Mouse (Mus musculus) forebrain, embryonic 14.5 days (tissue): ENCODE measurements around the gene Eapp. TPM values are rescaled to one million over a fixed set of nuclear protein-coding genes. Genes with fewer than 3 reads are reported as not detected.
A peak's percentile ranks its signal among the peaks of the same experiment; 100 is the strongest.
"Not testable (repeated sequence)": the region's sequence is repeated elsewhere in the genome, so short reads cannot be mapped to it uniquely, and the experiment has no call there.

ENCODE experiments used
- ATAC-seq: fragments of 200-750 bp; cut with Nextera tagmentation; 2 replicates; pipeline ENCODE4 v1.8.0; 2017; ENCODE audit warnings: mild to moderate bottlenecking, moderate library complexity
- DNase-seq: peaks from one replicate; pipeline ENCODE4 v3.0.0-alpha.2; 2015; ENCODE audit warnings: low spot score
- H3K27ac ChIP-seq: fragments of 300-500 bp; sonication (generic); 2 replicates; pipeline ENCODE4 v1.5.1; 2014; ENCODE audit warnings: low read depth, mild to moderate bottlenecking, control low read depth, low read length, moderate library complexity
- H3K27me3 ChIP-seq: fragments of 300-500 bp; sonication (generic); replicated peaks from 2 replicates; pipeline ENCODE4 v1.6.1; 2014; ENCODE audit warnings: low read length, control low read depth, mixed read lengths; ENCODE audit not compliant: control insufficient read depth, insufficient read depth
- H3K36me3 ChIP-seq: fragments of 300-500 bp; sonication (generic); 2 replicates; pipeline ENCODE4 v1.6.1; 2014; ENCODE audit warnings: low read length, control low read depth; ENCODE audit not compliant: control insufficient read depth, insufficient read depth
- H3K4me1 ChIP-seq: fragments of 300-500 bp; sonication (generic); 2 replicates; pipeline ENCODE4 v1.6.1; 2014; ENCODE audit warnings: antibody characterized with exemption, low read length, control low read depth; ENCODE audit not compliant: control insufficient read depth, insufficient read depth
- H3K4me2 ChIP-seq: fragments of 300-500 bp; sonication (generic); 2 replicates; pipeline ENCODE4 v1.6.1; 2014; ENCODE audit warnings: mild to moderate bottlenecking, control low read depth, low read length
- H3K4me3 ChIP-seq: fragments of 300-500 bp; sonication (generic); 2 replicates; pipeline ENCODE4 v1.5.1; 2014; ENCODE audit warnings: low read depth, low read length, control low read depth
- H3K9ac ChIP-seq: fragments of 300-500 bp; sonication (generic); 2 replicates; pipeline ENCODE4 v1.6.1; 2014; ENCODE audit warnings: mild to moderate bottlenecking, low read length, control low read depth, moderate library complexity
- H3K9me3 ChIP-seq: fragments of 300-500 bp; sonication (generic); replicated peaks from 2 replicates; pipeline ENCODE4 v1.6.1; 2016; ENCODE audit warnings: low read length, control low read depth, mixed read lengths; ENCODE audit not compliant: control insufficient read depth
- WGBS: fragments of 180-500 bp; shearing (Covaris S2); extraction: QIAGEN DNeasy Blood & Tissue Kit; methylation state at CpG from one replicate; pipeline ENCODE4 v1.1.7; 2014; 5-methylcytosine and 5-hydroxymethylcytosine counted together
- polyA plus RNA-seq: library from polyadenylated mRNA; unstranded; fragments of >200 nt; fragmentation: Nextera tagmentation; extraction: Ambion mirVana; gene quantifications from 2 replicates; pipeline ENCODE4 v1.2.1, GENCODE M21; 2014

Gene Eapp
- polyA plus RNA-seq, 1 experiment from 2014 or later: 87.0 TPM

DNA sequence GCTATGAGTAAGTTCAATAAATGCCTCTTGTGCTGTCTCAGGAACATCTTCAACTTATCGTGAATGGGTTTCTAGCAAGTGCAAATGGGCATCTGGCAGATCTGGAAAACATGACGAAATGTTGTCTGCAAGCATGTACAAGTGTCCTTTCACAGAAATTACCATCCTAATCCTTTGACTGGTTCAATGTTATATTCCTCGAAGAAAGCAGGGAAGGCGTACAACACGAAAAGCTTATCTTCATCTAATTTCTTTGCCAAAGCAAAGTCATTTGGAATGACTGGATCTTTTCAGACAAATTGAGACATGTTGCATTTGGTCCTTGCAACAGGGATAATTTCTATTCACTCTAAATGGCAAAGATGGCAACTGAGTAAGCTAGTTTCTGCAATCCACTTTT lies 6.6 kb downstream of the Eapp start:
- Histone ChIP-seq H3K9ac (no peak overlapping the region), H3K9me3 (no peaks in the 10 kb centered on the region), H3K27me3 (no peaks in the 10 kb centered on the region), H3K27ac (no peak overlapping the region), H3K4me3 (no peak overlapping the region), H3K36me3 (peaks cover 69% of the 10 kb centered on the region), H3K4me1 (no peaks in the 10 kb centered on the region), H3K4me2 (no peak overlapping the region)
- WGBS: 95% methylated on average over 5 of the region's 5 CpGs
- ATAC-seq: no peak
- DNase-seq: no peak

DNA sequence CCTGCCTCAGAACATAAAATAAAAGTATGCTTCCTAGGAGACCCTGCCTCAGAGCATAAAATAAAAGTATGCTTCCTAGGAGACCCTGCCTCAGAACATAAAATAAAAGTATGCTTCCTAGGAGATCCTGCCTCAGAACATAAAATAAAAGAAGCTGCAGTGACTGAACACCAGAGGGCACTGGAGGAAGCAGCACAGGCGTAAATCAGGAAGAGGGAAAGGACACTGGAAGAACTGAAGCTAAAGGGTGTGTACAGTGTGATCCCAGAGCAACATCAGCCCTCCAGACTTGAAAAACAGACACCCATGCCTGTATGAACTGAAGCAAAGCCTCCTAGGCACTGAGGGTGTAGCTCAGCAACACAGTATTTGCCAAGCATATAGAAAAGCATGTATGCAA lies 12.5 kb downstream of the Eapp start:
- no peaks in the 10 kb centered on the region for H3K4me1 ChIP-seq
- no peak for ATAC-seq
- H3K27me3 ChIP-seq: no peaks in the 10 kb centered on the region
- no peak overlapping the region for H3K4me2 ChIP-seq
- H3K9me3 ChIP-seq: no peaks in the 10 kb centered on the region
- peaks cover 41% of the 10 kb centered on the region for H3K36me3 ChIP-seq
- H3K9ac ChIP-seq: no peak overlapping the region
- no peak overlapping the region for H3K27ac ChIP-seq
- DNase-seq: peak; percentile 40
- no peak overlapping the region for H3K4me3 ChIP-seq
- 16% methylated on average over 1 of the region's 1 CpGs for WGBS

DNA sequence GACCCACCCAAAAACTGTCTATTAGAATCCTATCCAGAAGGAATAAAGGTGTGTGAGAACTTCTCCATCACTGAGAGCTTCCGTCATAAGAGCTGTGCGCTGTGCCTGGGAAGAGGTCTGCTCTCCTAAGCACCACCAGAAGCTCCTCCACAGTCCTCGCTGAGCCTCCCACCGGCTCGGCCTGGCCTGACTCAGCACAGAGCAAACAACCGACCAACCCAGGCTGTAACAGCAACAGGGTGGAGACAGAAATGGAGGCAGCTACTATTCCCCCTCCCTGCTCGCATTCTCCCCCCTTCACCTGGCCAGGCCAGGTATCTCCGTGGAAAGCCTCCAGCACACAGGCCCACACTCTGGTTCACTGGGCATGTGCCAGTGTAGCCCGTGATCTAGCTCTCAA lies 19.0 kb downstream of the Eapp start:
- Histone ChIP-seq H3K36me3 (peaks cover 45% of the 10 kb centered on the region), H3K27me3 (no peaks in the 10 kb centered on the region), H3K4me2 (no peak overlapping the region), H3K9ac (no peak overlapping the region), H3K4me3 (no peak overlapping the region), H3K9me3 (no peaks in the 10 kb centered on the region), H3K4me1 (no peaks in the 10 kb centered on the region), H3K27ac (no peak overlapping the region)
- no peak for DNase-seq
- WGBS: 96% methylated on average over 9 of the region's 9 CpGs
- no peak for ATAC-seq

DNA sequence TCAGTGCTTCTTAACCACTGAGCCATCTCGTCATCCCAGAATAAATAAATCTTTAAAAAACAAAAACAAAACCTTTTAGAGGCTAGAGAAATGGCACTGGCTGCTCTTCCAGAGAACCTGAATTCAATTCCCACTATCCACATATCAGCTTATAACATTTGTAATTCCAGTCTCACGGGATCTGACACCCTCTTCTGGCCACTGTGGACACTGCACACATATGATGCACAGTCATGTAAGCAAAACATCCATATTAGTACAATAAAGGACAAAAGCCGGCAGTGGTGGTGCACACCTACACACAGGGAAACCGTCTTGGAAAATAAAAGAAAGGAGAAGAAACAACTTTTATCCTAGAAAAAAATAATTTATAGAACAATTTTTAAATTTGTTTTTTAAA lies 20.3 kb downstream of the Eapp start:
- DNase-seq (no peak), ATAC-seq (no peak)
- no peaks in the 10 kb centered on the region for H3K9me3 ChIP-seq
- H3K27ac ChIP-seq: no peak overlapping the region
- no peaks in the 10 kb centered on the region for H3K27me3 ChIP-seq
- peaks cover 46% of the 10 kb centered on the region for H3K36me3 ChIP-seq
- 92% methylated on average over 4 of the region's 4 CpGs for WGBS
- no peak overlapping the region for H3K4me2 ChIP-seq
- no peak overlapping the region for H3K9ac ChIP-seq
- H3K4me3 ChIP-seq: no peak overlapping the region
- no peaks in the 10 kb centered on the region for H3K4me1 ChIP-seq

DNA sequence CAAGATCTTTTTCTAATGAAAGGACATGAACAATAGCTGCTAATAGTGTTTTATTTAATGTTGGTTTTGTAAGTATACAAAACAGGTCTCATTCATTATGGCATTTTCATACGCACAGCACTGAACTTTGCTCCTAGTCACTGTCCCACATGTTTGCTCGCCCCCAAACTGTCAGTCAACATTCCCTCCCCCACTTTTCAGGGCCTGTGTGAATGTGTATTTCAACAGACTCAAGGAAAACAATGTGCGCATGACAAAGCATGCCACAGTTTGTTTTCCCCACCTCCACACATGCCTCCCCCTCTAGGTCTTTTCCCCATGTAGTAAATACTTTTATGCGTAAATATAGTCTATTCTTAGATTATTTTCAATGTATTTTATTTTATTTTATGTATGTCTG lies 24.4 kb downstream of the Eapp start:
- ATAC-seq: no peak

DNA sequence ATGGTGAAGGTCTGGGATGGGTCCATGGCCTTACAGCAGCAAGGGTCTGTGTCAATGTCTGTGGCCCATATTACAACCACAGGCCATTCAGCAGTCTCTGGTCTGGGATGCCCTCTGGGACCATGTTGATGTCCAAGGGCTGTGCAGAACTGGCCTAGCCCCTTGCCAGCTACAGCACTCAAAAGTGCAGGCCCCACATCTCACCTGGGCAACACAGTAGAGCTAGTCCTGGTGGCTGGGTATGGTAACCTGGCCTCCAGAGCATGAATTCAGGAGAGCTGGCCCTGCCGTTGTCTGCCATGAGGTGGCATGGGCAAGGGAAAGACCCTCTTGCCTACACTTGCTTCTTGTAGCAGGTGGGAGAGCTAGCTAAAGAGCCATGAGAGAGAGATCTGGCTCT lies 27.6 kb downstream of the Eapp start:
- DNase-seq: no peak
- Histone ChIP-seq H3K4me2 (no peak overlapping the region), H3K4me1 (no peaks in the 10 kb centered on the region), H3K9ac (no peak overlapping the region), H3K4me3 (no peak overlapping the region), H3K27me3 (no peaks in the 10 kb centered on the region), H3K27ac (no peak overlapping the region), H3K9me3 (no peaks in the 10 kb centered on the region), H3K36me3 (peaks cover 26% of the 10 kb centered on the region)
- WGBS: 94% methylated on average over 1 of the region's 1 CpGs
- ATAC-seq: no peak

More for the DNA sequence above, 24.4 kb downstream of the Eapp start:
- no peak overlapping the region for H3K27ac ChIP-seq
- no peak overlapping the region for H3K9ac ChIP-seq
- DNase-seq: no peak
- 75% methylated on average over 4 of the region's 4 CpGs for WGBS
- H3K36me3 ChIP-seq: peaks cover 40% of the 10 kb centered on the region
- H3K4me1 ChIP-seq: no peaks in the 10 kb centered on the region
- H3K4me3 ChIP-seq: no peak overlapping the region
- no peak overlapping the region for H3K4me2 ChIP-seq
- H3K9me3 ChIP-seq: no peaks in the 10 kb centered on the region
- H3K27me3 ChIP-seq: no peaks in the 10 kb centered on the region

DNA sequence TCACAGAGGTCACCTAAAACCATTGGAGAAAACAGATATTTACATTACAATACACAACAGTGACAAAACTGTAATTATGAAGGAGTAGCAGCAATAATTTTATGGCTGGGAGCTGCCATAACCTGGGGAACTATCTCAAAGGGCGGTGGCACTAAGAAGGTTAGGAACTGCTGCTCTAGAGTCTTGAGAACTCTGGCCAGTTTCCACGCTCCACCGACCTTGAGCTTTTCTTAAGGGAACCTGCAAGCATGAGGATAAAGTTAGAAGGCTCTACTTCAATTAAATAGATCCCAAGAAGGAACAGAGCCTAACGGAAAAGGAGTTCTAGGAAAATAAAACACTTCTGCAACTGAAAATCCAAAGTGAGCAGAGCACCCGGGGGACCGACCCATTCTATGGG lies 30.2 kb downstream of the Eapp start:
- Histone ChIP-seq H3K4me3 (no peak overlapping the region), H3K4me2 (no peak overlapping the region), H3K9me3 (no peaks in the 10 kb centered on the region), H3K36me3 (peaks cover 12% of the 10 kb centered on the region; the same call in 1 of the 2 replicates), H3K4me1 (no peaks in the 10 kb centered on the region), H3K27ac (no peak overlapping the region), H3K9ac (no peak overlapping the region), H3K27me3 (no peaks in the 10 kb centered on the region)
- ATAC-seq (no peak), DNase-seq (no peak)
- 81% methylated on average over 6 of the region's 6 CpGs for WGBS

DNA sequence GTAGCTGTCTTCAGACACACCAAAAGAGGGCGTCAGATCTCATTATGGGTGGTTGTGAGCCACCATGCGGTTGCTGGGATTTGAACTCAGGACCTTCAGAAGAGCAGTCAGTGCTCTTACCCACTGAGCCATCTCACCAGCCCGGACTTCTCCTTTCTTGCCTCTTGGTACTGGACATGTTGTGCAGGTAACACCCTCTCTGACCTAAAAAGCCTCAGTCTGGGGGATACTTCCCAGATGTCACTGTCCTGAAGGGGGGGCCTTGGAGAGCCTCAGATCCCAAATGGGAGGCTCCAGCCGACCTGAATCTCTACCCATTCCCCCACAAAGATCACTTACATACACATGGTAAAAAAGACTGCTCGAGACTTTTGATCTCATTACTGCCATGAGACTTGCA lies 34.2 kb downstream of the Eapp start:
- H3K36me3 ChIP-seq, H3K4me2 ChIP-seq, H3K4me3 ChIP-seq, H3K9me3 ChIP-seq, H3K9ac ChIP-seq, H3K27ac ChIP-seq, H3K4me1 ChIP-seq, ATAC-seq, H3K27me3 ChIP-seq, DNase-seq: not testable (repeated sequence)
- 75% methylated on average over 5 of the region's 5 CpGs for WGBS

DNA sequence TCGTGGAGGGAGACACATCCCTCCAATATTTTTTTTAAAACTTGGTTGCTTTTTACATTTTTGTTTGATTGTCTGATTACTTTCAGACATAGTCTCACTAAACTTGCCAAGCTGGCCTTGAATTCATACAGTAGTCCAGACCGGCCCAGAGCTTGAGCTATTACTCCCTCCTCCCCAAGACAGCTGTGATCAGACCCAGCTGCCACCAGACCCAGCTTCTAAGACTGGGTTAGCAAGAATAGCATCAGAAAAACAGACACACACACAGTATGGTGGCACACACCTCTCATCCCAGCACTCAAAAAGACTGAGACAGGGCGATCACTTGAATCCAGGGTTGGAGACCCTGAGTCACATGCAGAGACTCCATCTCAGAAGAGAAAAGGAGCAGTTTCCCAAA lies 35.8 kb downstream of the Eapp start:
- ATAC-seq (no peak), DNase-seq (no peak)
- no peaks in the 10 kb centered on the region for H3K27me3 ChIP-seq
- no peak overlapping the region for H3K4me2 ChIP-seq
- no peaks in the 10 kb centered on the region for H3K36me3 ChIP-seq
- H3K4me1 ChIP-seq: peaks cover 5% of the 10 kb centered on the region
- H3K9me3 ChIP-seq: no peaks in the 10 kb centered on the region
- H3K27ac ChIP-seq: no peak overlapping the region
- 80% methylated on average over 3 of the region's 3 CpGs for WGBS
- no peak overlapping the region for H3K4me3 ChIP-seq
- H3K9ac ChIP-seq: no peak overlapping the region
